Mouse (Mus musculus): ENCODE data around the gene Fam32a. TPM values are rescaled to one million over a fixed set of nuclear protein-coding genes. Genes with fewer than 3 reads are reported as not detected.

Gene Fam32a
- polyA plus RNA-seq, 1 experiment from 2014 or later: 53.8 TPM

DNA sequence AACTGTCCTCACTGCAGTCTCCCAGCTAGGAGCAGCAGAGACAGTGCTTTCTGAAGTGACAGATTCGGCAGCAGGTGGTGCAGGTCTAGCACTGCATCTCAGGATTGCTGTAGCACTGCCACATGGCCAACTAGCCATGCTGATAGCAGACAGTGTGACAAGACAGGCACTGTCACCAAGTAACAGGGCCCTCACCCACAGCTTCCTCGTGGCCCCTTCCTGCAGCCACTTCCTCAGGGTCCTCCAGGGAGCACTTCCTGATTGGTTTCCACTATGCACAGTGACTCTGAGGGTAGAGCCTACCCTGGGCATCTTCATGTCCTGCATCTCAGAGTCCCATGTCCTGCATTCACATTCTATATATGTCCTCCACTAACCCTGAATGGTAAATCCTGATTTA lies 25.1 kb downstream of the Fam32a start:
- TF ChIP-seq EP300 (optimal IDR thresholded peaks at IDR 0.05) (no peak), CTCF (IDR thresholded peaks at IDR 0.05; ENCODE audit: low read depth) (no peak)
- no peak for ATAC-seq (ENCODE audit: low FRiP score, low TSS enrichment)
- no peak overlapping the region for H3K4me2 ChIP-seq (replicated peaks; ENCODE audit: low read depth)
- no peak overlapping the region for H3K9ac ChIP-seq (ENCODE audit: low read length)
- H3K4me1 ChIP-seq (replicated peaks; ENCODE audit: control insufficient read depth, insufficient read depth): no peaks in the 10 kb centered on the region
- peaks cover 3% of the 10 kb centered on the region for H3K36me3 ChIP-seq (ENCODE audit: control insufficient read depth, insufficient read depth, low read length)
- H3K9me3 ChIP-seq (ENCODE audit: control insufficient read depth, low read length): no peaks in the 10 kb centered on the region
- H3K27ac ChIP-seq (replicated peaks): no peak overlapping the region
- H3K27me3 ChIP-seq (ENCODE audit: control insufficient read depth, insufficient read depth, low read length): no peaks in the 10 kb centered on the region
- WGBS: 61% methylated on average over 2 of the region's 2 CpGs
- no peak overlapping the region for H3K4me3 ChIP-seq (ENCODE audit: low read depth, low read length)
- no peak for DNase-seq (ENCODE audit: low spot score)

DNA sequence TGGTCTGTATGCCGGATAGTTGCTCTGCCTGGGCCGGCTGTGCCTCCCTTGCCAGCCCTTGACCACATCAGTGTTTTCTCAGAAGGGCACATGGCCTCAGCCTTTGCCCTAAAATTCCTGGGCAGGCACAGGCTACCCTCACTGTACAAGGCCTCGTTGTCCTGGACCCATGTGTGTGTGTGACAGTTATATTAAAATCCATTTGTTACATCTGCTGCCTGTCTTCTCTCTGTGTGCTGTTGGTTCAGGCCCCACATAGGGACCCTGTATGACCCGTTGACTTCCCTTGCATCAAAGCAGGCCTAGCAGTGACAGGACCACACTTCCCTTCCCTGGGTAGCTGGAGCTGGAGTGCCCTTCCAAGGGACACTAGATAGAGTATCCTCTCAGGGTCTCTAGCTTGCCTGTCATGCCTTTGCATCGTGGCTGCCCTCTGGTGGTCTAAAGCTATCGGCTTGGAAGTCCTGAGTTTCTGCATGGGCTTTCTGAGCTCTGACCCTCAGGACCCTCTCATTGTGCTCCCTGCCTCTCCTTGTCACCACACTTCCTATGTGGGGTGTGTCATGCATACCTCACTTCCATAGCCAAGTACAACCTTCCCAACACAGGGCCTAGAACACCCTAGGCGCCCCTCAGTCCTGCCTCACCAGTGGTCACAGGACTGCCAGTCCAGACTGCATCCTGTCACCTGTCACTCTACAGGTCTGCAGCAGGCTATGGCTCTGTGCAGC lies 37.8 kb downstream of the Fam32a start:
- no peak overlapping the region for H3K27ac ChIP-seq (replicated peaks)
- no peak overlapping the region for H3K9ac ChIP-seq (ENCODE audit: low read length)
- DNase-seq (ENCODE audit: low spot score) (peak; percentile 38), ATAC-seq (ENCODE audit: low FRiP score, low TSS enrichment) (peak; percentile 24; the same call in 1 of the 2 replicates)
- no peak overlapping the region for H3K4me2 ChIP-seq (replicated peaks; ENCODE audit: low read depth)
- H3K4me1 ChIP-seq (replicated peaks; ENCODE audit: control insufficient read depth, insufficient read depth): no peaks in the 10 kb centered on the region
- peaks cover 3% of the 10 kb centered on the region; the same call in 1 of the 2 replicates for H3K36me3 ChIP-seq (ENCODE audit: control insufficient read depth, insufficient read depth, low read length)
- H3K9me3 ChIP-seq (ENCODE audit: control insufficient read depth, low read length): no peaks in the 10 kb centered on the region
- TF ChIP-seq CTCF (IDR thresholded peaks at IDR 0.05; ENCODE audit: low read depth): peak; percentile 76
- no peak for TF ChIP-seq EP300 (optimal IDR thresholded peaks at IDR 0.05)
- no peaks in the 10 kb centered on the region for H3K27me3 ChIP-seq (ENCODE audit: control insufficient read depth, insufficient read depth, low read length)
- WGBS: 51% methylated on average over 7 of the region's 7 CpGs
- H3K4me3 ChIP-seq (ENCODE audit: low read depth, low read length): no peak overlapping the region

DNA sequence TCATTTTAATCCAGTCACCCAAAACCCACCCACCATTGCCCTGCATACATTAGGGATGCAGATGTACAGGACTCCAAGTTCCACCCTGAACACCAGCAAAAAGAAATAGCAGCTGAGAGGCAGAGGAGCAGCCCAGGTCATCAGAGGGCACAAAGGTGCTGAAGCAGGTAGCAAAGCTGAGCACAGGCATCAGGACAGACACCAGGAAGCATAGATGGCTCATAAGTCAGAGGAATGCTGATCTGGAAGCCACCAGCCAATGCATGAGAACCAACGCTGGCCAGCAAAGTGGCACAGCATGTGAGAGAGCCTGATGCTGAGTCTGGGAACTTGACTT lies 38.3 kb downstream of the Fam32a start:
- Histone ChIP-seq H3K4me1 (replicated peaks; ENCODE audit: control insufficient read depth, insufficient read depth) (no peaks in the 10 kb centered on the region), H3K4me2 (replicated peaks; ENCODE audit: low read depth) (no peak overlapping the region), H3K27ac (replicated peaks) (no peak overlapping the region), H3K9ac (ENCODE audit: low read length) (no peak overlapping the region), H3K4me3 (ENCODE audit: low read depth, low read length) (no peak overlapping the region), H3K36me3 (ENCODE audit: control insufficient read depth, insufficient read depth, low read length) (no peaks in the 10 kb centered on the region), H3K27me3 (ENCODE audit: control insufficient read depth, insufficient read depth, low read length) (no peaks in the 10 kb centered on the region), H3K9me3 (ENCODE audit: control insufficient read depth, low read length) (no peaks in the 10 kb centered on the region)
- DNase-seq (ENCODE audit: low spot score) (no peak), ATAC-seq (ENCODE audit: low FRiP score, low TSS enrichment) (no peak)
- TF ChIP-seq EP300 (optimal IDR thresholded peaks at IDR 0.05) (no peak), CTCF (IDR thresholded peaks at IDR 0.05; ENCODE audit: low read depth) (no peak)
- WGBS: 86% methylated on average over 1 of the region's 1 CpGs

DNA sequence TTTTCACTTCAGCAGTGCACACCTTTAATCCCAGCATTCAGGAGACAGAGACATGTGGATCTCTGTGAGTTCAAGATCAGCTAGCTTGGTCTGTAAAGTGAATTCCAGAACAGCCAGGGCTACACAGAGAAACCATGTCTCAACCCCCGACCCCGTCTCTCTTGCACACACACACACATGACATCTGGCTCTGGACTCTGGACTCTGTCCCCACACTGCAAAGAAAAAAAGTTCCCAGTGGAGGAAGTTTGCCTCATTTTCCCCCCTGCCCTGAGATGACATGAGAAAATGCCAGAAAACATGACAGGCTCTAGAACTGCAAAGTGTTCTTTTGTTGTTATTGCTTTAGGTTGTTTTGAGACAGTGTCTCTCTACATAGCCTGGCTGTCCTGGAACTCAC lies 40.3 kb downstream of the Fam32a start:
- H3K9me3 ChIP-seq (ENCODE audit: control insufficient read depth, low read length): no peaks in the 10 kb centered on the region
- H3K36me3 ChIP-seq (ENCODE audit: control insufficient read depth, insufficient read depth, low read length): no peaks in the 10 kb centered on the region
- 47% methylated on average over 2 of the region's 2 CpGs for WGBS
- no peak overlapping the region for H3K27ac ChIP-seq (replicated peaks)
- H3K4me3 ChIP-seq (ENCODE audit: low read depth, low read length): no peak overlapping the region
- no peak for ATAC-seq (ENCODE audit: low FRiP score, low TSS enrichment)
- H3K9ac ChIP-seq (ENCODE audit: low read length): no peak overlapping the region
- H3K27me3 ChIP-seq (ENCODE audit: control insufficient read depth, insufficient read depth, low read length): no peaks in the 10 kb centered on the region
- H3K4me2 ChIP-seq (replicated peaks; ENCODE audit: low read depth): no peak overlapping the region
- no peak for TF ChIP-seq CTCF (IDR thresholded peaks at IDR 0.05; ENCODE audit: low read depth)
- TF ChIP-seq EP300 (optimal IDR thresholded peaks at IDR 0.05): no peak
- H3K4me1 ChIP-seq (replicated peaks; ENCODE audit: control insufficient read depth, insufficient read depth): no peaks in the 10 kb centered on the region
- DNase-seq (ENCODE audit: low spot score): no peak

DNA sequence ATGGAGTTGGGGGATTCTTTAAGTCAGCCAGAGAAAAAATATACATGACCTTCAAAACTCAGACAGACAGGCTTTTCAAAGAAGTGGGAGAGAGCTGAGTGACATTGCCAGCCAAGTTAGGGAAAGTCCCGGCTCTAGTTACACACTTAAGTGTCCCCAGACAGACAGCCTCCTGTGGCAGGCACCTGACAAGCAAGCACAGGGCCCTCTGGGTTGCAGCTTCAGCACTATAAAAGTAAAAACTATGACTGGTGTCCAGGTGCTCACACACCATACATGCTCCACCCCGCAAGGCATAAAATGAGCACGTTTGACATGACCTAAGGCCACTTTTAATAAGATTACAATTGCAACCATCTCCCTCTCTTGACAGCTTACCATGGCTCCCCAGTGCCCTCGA lies 41.1 kb downstream of the Fam32a start:
- Histone ChIP-seq H3K9me3 (ENCODE audit: control insufficient read depth, low read length) (no peaks in the 10 kb centered on the region), H3K4me2 (replicated peaks; ENCODE audit: low read depth) (no peak overlapping the region), H3K4me3 (ENCODE audit: low read depth, low read length) (no peak overlapping the region), H3K9ac (ENCODE audit: low read length) (no peak overlapping the region), H3K27me3 (ENCODE audit: control insufficient read depth, insufficient read depth, low read length) (no peaks in the 10 kb centered on the region), H3K36me3 (ENCODE audit: control insufficient read depth, insufficient read depth, low read length) (no peaks in the 10 kb centered on the region), H3K27ac (replicated peaks) (no peak overlapping the region), H3K4me1 (replicated peaks; ENCODE audit: control insufficient read depth, insufficient read depth) (no peaks in the 10 kb centered on the region)
- no peak for DNase-seq (ENCODE audit: low spot score)
- ATAC-seq (ENCODE audit: low FRiP score, low TSS enrichment): no peak
- TF ChIP-seq CTCF (IDR thresholded peaks at IDR 0.05; ENCODE audit: low read depth) (no peak), EP300 (optimal IDR thresholded peaks at IDR 0.05) (no peak)
- 54% methylated on average over 4 of the region's 4 CpGs for WGBS

DNA sequence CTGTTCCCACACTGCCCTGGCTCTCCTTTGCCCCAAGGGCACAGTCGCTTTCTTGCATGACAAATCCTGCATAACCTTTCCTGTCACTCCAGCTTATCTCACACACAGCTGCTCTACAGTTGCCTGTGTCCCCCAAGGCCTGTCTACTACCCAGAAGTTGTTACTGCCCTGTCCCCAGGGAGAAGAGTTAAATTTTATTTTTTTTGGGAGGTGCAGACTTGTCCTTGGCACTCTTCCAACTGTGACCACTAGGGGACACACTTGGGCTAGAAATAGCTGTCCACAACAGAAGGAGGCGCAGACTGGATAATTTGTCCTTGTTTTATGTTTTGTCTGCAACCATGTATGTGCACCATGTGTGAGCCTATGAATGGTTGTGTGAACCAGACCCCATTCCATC lies 41.5 kb downstream of the Fam32a start:
- TF ChIP-seq CTCF (IDR thresholded peaks at IDR 0.05; ENCODE audit: low read depth) (peak; percentile 90), EP300 (optimal IDR thresholded peaks at IDR 0.05) (no peak)
- H3K27me3 ChIP-seq (ENCODE audit: control insufficient read depth, insufficient read depth, low read length): no peaks in the 10 kb centered on the region
- peak; percentile 45; the same call in 1 of the 2 replicates for ATAC-seq (ENCODE audit: low FRiP score, low TSS enrichment)
- no peaks in the 10 kb centered on the region for H3K4me1 ChIP-seq (replicated peaks; ENCODE audit: control insufficient read depth, insufficient read depth)
- WGBS: 46% methylated on average over 2 of the region's 2 CpGs
- H3K4me2 ChIP-seq (replicated peaks; ENCODE audit: low read depth): no peak overlapping the region
- H3K27ac ChIP-seq (replicated peaks): no peak overlapping the region
- H3K9ac ChIP-seq (ENCODE audit: low read length): no peak overlapping the region
- no peak overlapping the region for H3K4me3 ChIP-seq (ENCODE audit: low read depth, low read length)
- no peaks in the 10 kb centered on the region for H3K36me3 ChIP-seq (ENCODE audit: control insufficient read depth, insufficient read depth, low read length)
- DNase-seq (ENCODE audit: low spot score): peak; percentile 64
- no peaks in the 10 kb centered on the region for H3K9me3 ChIP-seq (ENCODE audit: control insufficient read depth, low read length)

Measured in stomach, postnatal 0 days (tissue).